Mouse (Mus musculus): ENCODE measurements around the gene Man1a.

DNA sequence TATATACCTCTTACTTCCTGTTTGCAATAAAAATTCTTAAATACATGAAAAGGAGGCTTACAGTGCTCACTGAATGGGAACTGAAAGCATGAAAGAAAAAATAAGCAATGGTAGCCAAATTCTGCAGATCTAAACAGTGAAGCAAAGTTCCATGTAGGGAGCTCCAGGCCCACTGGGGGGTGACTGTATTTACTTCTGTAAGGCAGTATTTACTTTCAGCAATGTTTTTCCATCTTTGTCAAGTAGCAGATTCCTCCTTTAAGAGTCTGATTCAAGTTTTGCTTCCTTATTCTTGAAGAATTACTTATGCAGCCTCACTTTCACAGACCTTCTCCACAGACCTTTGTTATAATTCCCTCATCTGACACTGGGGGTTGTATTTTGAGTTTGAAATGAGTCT is 195.1 kb downstream of the Man1a start:
- TF ChIP-seq POLR2A (IDR thresholded peaks at IDR 0.05; ENCODE audit: borderline replicate concordance, extremely low read depth, insufficient read depth, insufficient read length, poor library complexity, severe bottlenecking) = no peak
- TF ChIP-seq CTCF (IDR thresholded peaks at IDR 0.05; ENCODE audit: borderline replicate concordance, extremely low read depth, insufficient read depth, insufficient read length) = no peak

All from brain, embryonic 14.5 days (tissue).